Mouse (Mus musculus) limb, embryonic 15.5 days (tissue): ENCODE results near the gene Sox5. TPM values are rescaled to one million over a fixed set of nuclear protein-coding genes. Genes with fewer than 3 reads are reported as not detected.

Experiments
- ATAC-seq: fragments of 200-750 bp; cut with Nextera tagmentation; 2 replicates; pipeline ENCODE4 v1.8.0; 2017; ENCODE audit warnings: low read depth, moderate TSS enrichment; ENCODE audit not compliant: insufficient number of reproducible peaks, low FRiP score, low TSS enrichment
- H3K27ac ChIP-seq: fragments of 300-500 bp; sonication (generic); 2 replicates; pipeline ENCODE4 v1.5.1; 2015; ENCODE audit warnings: moderate library complexity, mild to moderate bottlenecking, inconsistent platforms
- H3K27me3 ChIP-seq: fragments of 300-500 bp; sonication (generic); 2 replicates; pipeline ENCODE4 v1.6.1; 2015; ENCODE audit warnings: inconsistent platforms
- H3K36me3 ChIP-seq: fragments of 300-500 bp; sonication (generic); 2 replicates; pipeline ENCODE4 v1.6.1; 2015; ENCODE audit warnings: inconsistent platforms
- H3K4me1 ChIP-seq: fragments of 300-500 bp; sonication (generic); 2 replicates; pipeline ENCODE4 v1.6.1; 2015; ENCODE audit warnings: inconsistent platforms
- H3K4me2 ChIP-seq: fragments of 300-500 bp; sonication (generic); 2 replicates; pipeline ENCODE4 v1.6.1; 2015; ENCODE audit warnings: mild to moderate bottlenecking, inconsistent platforms
- H3K4me3 ChIP-seq: fragments of 300-500 bp; sonication (generic); 2 replicates; pipeline ENCODE4 v1.5.1; 2015; ENCODE audit warnings: mild to moderate bottlenecking, inconsistent platforms
- H3K9ac ChIP-seq: fragments of 300-500 bp; sonication (generic); 2 replicates; pipeline ENCODE4 v1.6.1; 2015; ENCODE audit warnings: inconsistent platforms
- H3K9me3 ChIP-seq: fragments of 300-500 bp; sonication (generic); 2 replicates; pipeline ENCODE4 v1.6.1; 2016; ENCODE audit warnings: inconsistent platforms
- WGBS: fragments of 180-500 bp; shearing (Covaris S2); methylation state at CpG from one replicate; pipeline ENCODE4 v1.1.7; 2015; 5-methylcytosine and 5-hydroxymethylcytosine counted together
- polyA plus RNA-seq: library from polyadenylated mRNA; unstranded; fragments of >200 nt; fragmentation: Nextera tagmentation; extraction: Ambion mirVana; gene quantifications from 2 replicates; pipeline ENCODE4 v1.2.1, GENCODE M21; 2015

Sox5 gene
- polyA plus RNA-seq, 1 experiment from 2014 or later: 36.0 TPM

GRCm38 (mm10) chr6:144539439-144540192 lies 242.2 kb downstream of the Sox5 start:
- Histone ChIP-seq H3K9me3 (no peaks in the 10 kb centered on the region), H3K36me3 (no peaks in the 10 kb centered on the region), H3K27ac (no peak overlapping the region), H3K4me3 (no peak overlapping the region), H3K4me1 (no peaks in the 10 kb centered on the region), H3K4me2 (no peak overlapping the region), H3K27me3 (no peaks in the 10 kb centered on the region), H3K9ac (no peak overlapping the region)
- no peak for ATAC-seq
- 81% methylated on average over 18 of the region's 18 CpGs for WGBS

- Histone ChIP-seq H3K27ac (no peak overlapping the region), H3K27me3 (no peaks in the 10 kb centered on the region), H3K4me2 (no peak overlapping the region), H3K9ac (no peak overlapping the region), H3K4me1 (no peaks in the 10 kb centered on the region), H3K9me3 (no peaks in the 10 kb centered on the region), H3K4me3 (no peak overlapping the region), H3K36me3 (no peaks in the 10 kb centered on the region)
- ATAC-seq: no peak
- 58% methylated on average over 11 of the region's 11 CpGs for WGBS
These were observed 258.3 kb downstream of the Sox5 start for GRCm38 (mm10) chr6:144523479-144523878.

DNA sequence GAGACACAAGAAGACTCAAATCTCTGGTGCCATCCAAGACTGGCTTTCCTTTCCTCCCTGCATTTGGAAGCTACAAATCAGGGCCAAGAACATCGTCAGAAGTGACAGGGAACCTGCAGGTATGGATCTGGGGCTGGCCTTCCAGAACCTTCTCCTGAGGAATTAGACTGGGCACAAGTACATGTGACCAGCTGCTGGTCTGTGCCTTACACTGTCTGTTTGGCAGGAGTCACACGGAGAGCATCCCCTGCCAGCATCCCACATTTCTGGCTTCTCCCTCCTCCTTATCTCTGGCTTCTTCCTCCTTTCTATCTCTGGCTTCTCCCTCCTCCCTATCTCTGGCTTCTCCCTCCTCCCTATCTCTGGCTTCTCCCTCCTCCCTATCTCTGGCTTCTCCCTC lies 263.0 kb downstream of the Sox5 start:
- Histone ChIP-seq H3K36me3 (no peaks in the 10 kb centered on the region), H3K4me2 (no peak overlapping the region), H3K4me3 (no peak overlapping the region), H3K27me3 (no peaks in the 10 kb centered on the region), H3K9me3 (no peaks in the 10 kb centered on the region), H3K27ac (no peak overlapping the region), H3K9ac (no peak overlapping the region), H3K4me1 (0 out of 2 replicates have a peak, but pooled peaks cover 4% of the 10 kb centered on the region)
- 76% methylated on average over 2 of the region's 2 CpGs for WGBS
- no peak for ATAC-seq

DNA sequence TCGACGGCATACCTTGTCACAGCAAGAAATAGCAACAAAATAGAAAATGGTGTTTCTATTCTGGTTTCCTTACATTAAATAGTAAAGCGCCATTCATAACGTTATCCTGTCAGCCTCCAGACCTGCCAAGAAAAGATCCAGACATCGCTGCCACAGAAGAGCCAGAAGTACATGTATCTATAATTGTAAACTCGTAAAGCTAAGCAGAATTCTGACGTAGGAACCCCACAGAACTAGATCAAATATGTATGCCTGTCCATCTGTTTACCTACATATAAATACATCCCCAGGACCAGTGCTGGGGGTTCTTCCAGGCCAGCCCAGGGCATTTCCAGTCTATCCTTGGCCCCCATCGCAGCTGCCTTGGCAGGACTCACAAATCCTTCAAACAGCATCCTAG lies 265.9 kb downstream of the Sox5 start:
- Histone ChIP-seq H3K4me1 (0 out of 2 replicates have a peak, but pooled peaks cover 6% of the 10 kb centered on the region), H3K36me3 (no peaks in the 10 kb centered on the region), H3K9me3 (no peaks in the 10 kb centered on the region), H3K27me3 (no peaks in the 10 kb centered on the region), H3K4me2 (no peak overlapping the region), H3K9ac (no peak overlapping the region), H3K27ac (no peak overlapping the region), H3K4me3 (no peak overlapping the region)
- no peak for ATAC-seq
- 80% methylated on average over 8 of the region's 8 CpGs for WGBS

GRCm38 (mm10) chr6:144513761-144514160 lies 268.0 kb downstream of the Sox5 start:
- H3K27me3 ChIP-seq: no peaks in the 10 kb centered on the region
- no peak overlapping the region for H3K27ac ChIP-seq
- WGBS: 50% methylated on average over 8 of the region's 8 CpGs
- H3K4me2 ChIP-seq: no peak overlapping the region
- 0 out of 2 replicates have a peak, but pooled peaks cover 6% of the 10 kb centered on the region for H3K4me1 ChIP-seq
- H3K9ac ChIP-seq: no peak overlapping the region
- no peaks in the 10 kb centered on the region for H3K36me3 ChIP-seq
- no peaks in the 10 kb centered on the region for H3K9me3 ChIP-seq
- no peak for ATAC-seq
- no peak overlapping the region for H3K4me3 ChIP-seq

GRCm38 (mm10) chr6:144511925-144512324 lies 269.9 kb downstream of the Sox5 start:
- H3K9me3 ChIP-seq: no peaks in the 10 kb centered on the region
- no peak for ATAC-seq
- 81% methylated on average over 7 of the region's 7 CpGs for WGBS
- H3K27ac ChIP-seq: no peak overlapping the region
- no peaks in the 10 kb centered on the region for H3K36me3 ChIP-seq
- H3K9ac ChIP-seq: no peak overlapping the region
- H3K4me3 ChIP-seq: no peak overlapping the region
- H3K27me3 ChIP-seq: no peaks in the 10 kb centered on the region
- H3K4me1 ChIP-seq: 0 out of 2 replicates have a peak, but pooled peaks cover 6% of the 10 kb centered on the region
- no peak overlapping the region for H3K4me2 ChIP-seq

DNA sequence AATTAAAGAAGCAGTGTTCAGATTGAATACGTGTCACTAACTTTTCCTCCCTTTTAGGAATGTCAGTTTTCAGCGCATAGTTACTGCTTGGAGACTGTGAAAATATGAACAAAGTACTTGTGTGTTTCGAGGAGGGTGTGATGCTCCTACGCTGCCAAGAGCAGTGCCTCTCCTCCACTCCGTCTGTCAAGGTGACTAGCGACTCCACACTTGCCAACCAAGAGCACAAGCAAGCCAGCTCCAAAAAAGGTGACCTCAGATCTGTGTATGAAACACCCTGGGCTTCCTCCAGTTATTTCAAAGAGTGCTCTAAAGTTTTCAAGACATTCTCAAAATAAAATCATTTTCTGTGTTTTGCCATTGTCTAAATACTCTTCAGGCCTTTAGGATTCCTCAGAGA lies 271.6 kb downstream of the Sox5 start:
- H3K4me2 ChIP-seq: no peak overlapping the region
- 85% methylated on average over 6 of the region's 6 CpGs for WGBS
- no peak overlapping the region for H3K4me3 ChIP-seq
- H3K9ac ChIP-seq: no peak overlapping the region
- H3K27me3 ChIP-seq: no peaks in the 10 kb centered on the region
- H3K36me3 ChIP-seq: no peaks in the 10 kb centered on the region
- no peak overlapping the region for H3K27ac ChIP-seq
- no peak for ATAC-seq
- no peaks in the 10 kb centered on the region for H3K9me3 ChIP-seq
- H3K4me1 ChIP-seq: 0 out of 2 replicates have a peak, but pooled peaks cover 6% of the 10 kb centered on the region

- no peaks in the 10 kb centered on the region for H3K4me1 ChIP-seq
- H3K9ac ChIP-seq: no peak overlapping the region
- H3K27me3 ChIP-seq: no peaks in the 10 kb centered on the region
- 75% methylated on average over 5 of the region's 5 CpGs for WGBS
- no peak overlapping the region for H3K27ac ChIP-seq
- no peaks in the 10 kb centered on the region for H3K36me3 ChIP-seq
- no peak for ATAC-seq
- no peak overlapping the region for H3K4me3 ChIP-seq
- H3K9me3 ChIP-seq: no peaks in the 10 kb centered on the region
- no peak overlapping the region for H3K4me2 ChIP-seq
These were observed 277.6 kb downstream of the Sox5 start for GRCm38 (mm10) chr6:144504197-144504551.

DNA sequence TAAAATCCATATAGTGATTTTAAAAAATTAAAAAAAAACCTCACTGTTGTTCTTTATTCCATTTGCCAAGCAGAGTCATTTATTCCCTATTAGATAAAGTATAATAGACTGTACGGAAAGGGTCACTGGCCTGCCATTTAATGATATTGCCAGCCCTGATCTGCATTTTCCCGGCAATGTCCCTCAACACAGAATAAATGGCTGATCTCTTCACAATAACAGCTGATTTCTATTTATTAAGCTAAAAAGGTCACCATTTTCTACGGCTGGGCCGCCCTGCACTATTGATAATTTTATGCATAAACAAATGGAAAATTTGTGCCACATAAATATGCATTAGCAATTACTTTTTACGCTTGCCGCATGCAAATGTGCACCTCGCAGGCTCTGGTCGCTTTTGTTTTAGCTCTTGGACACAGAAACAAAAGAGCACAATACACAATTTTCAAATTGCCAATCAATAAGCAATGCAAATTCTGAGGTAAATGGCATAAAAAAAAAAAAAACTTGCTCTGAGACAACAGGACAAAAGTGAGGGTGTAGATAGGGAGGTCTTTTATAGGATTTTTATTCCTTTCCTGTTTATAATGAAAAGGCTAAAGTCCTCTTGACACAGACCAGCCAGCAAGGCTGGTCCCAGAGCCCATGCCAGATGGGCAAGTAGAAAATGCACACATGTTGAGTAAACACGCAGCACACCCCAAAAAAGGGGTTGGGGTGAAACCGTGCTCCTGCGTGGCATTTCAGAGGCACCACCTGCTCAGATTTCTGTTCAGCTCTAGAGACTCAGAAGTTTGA lies 278.2 kb downstream of the Sox5 start:
- Histone ChIP-seq H3K27me3 (no peaks in the 10 kb centered on the region), H3K27ac (no peak overlapping the region), H3K9me3 (no peaks in the 10 kb centered on the region), H3K36me3 (no peaks in the 10 kb centered on the region), H3K4me1 (no peaks in the 10 kb centered on the region), H3K4me3 (no peak overlapping the region), H3K4me2 (no peak overlapping the region), H3K9ac (no peak overlapping the region)
- ATAC-seq: no peak
- 85% methylated on average over 11 of the region's 11 CpGs for WGBS

DNA sequence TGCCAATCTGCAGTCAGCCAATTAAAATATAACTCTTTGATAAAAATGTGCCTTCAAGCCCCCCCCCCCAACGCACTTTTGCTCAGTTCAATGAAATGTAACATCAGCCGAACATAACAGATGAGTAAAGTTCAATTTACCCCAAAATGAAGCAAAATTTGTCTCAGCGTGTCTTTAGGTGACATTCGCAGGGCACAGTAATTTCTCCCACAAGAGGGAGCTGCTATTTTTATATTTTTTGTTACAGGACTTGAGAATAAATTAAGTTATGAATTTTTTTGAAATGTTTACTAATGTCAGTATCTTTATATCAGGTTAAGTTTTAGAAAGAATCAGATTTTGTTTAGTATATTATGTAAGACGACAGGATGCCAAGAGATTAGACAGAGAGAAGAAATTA lies 280.3 kb downstream of the Sox5 start:
- Histone ChIP-seq H3K9me3 (no peaks in the 10 kb centered on the region), H3K27ac (no peak overlapping the region), H3K4me2 (no peak overlapping the region), H3K36me3 (no peaks in the 10 kb centered on the region), H3K4me3 (no peak overlapping the region), H3K27me3 (no peaks in the 10 kb centered on the region), H3K4me1 (no peaks in the 10 kb centered on the region), H3K9ac (no peak overlapping the region)
- WGBS: 82% methylated on average over 5 of the region's 5 CpGs
- no peak for ATAC-seq

- H3K36me3 ChIP-seq: no peaks in the 10 kb centered on the region
- no peak for ATAC-seq
- no peaks in the 10 kb centered on the region for H3K27me3 ChIP-seq
- 95% methylated on average over 5 of the region's 5 CpGs for WGBS
- H3K27ac ChIP-seq: no peak overlapping the region
- H3K9ac ChIP-seq: no peak overlapping the region
- no peaks in the 10 kb centered on the region for H3K9me3 ChIP-seq
- H3K4me2 ChIP-seq: no peak overlapping the region
- H3K4me1 ChIP-seq: no peaks in the 10 kb centered on the region
- H3K4me3 ChIP-seq: no peak overlapping the region
These were observed 283.6 kb downstream of the Sox5 start for GRCm38 (mm10) chr6:144498177-144498576.

DNA sequence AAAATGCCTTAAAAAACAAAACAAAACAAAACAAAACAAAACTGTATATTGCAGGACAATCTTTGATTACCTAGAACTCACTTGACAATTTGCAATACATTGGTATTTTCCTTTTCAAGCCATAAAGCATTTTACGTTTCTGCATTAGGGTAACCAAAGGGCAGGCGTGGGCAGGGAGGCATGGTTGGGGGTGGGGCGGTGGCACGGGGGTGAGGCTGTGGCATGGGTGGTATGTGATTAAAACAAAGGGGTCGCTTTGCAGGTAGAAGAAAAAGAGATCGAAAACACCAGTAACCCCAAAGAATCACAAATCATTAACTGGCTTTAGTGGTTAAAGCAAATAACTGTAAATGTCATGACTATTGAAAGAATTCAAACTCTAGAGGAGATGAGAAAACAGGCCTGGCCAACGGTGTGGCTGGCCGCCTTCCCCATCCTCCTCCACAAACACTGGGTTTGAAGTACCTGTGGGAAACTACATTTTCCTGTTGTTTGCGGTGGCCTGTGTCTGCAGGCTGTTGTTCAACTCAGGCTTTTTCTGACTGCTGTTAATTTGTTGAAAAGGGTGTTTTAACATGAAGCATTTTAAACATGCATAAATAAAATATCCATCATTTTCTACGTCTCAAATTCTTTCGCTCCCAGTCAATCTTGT lies 289.9 kb downstream of the Sox5 start:
- WGBS: 60% methylated on average over 11 of the region's 11 CpGs
- Histone ChIP-seq H3K27me3 (no peaks in the 10 kb centered on the region), H3K9me3 (0 out of 2 replicates have a peak, but pooled peaks cover 2% of the 10 kb centered on the region), H3K4me3 (no peak overlapping the region), H3K4me2 (no peak overlapping the region), H3K27ac (no peak overlapping the region), H3K4me1 (no peaks in the 10 kb centered on the region), H3K9ac (no peak overlapping the region), H3K36me3 (no peaks in the 10 kb centered on the region)
- no peak for ATAC-seq
